Mouse (Mus musculus) spleen, postnatal 36 days (tissue): ENCODE measurements around the gene Tspan5.

ENCODE experiments used
- DNase-seq, 2 experiments: peaks; one replicate each; pipeline ENCODE4 v3.0.0; 2022; ENCODE audit warnings: low spot score in 2 of 2, mixed read lengths in 1 of 2

Tspan5 gene

DNA sequence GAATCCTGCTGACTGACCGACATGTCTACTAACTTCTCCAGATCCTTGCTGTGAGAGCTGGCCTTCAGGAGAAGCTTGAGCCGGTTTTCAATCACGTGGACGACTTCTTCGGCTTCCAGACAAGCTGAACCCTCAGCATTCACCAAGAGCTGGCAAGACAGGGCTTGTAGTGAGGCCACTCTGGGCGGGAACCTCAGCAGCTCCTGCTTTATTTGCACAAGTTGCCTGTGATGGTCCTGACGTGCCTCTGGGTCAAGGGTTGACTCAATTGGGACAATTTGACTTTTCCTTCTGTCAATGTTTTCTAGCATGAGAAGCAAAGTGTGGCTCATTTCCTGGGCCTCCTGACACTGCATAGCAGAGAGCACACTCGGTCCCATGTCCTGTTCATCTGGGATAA, 194.8 kb downstream of the Tspan5 start:
- no peak for DNase-seq

DNA sequence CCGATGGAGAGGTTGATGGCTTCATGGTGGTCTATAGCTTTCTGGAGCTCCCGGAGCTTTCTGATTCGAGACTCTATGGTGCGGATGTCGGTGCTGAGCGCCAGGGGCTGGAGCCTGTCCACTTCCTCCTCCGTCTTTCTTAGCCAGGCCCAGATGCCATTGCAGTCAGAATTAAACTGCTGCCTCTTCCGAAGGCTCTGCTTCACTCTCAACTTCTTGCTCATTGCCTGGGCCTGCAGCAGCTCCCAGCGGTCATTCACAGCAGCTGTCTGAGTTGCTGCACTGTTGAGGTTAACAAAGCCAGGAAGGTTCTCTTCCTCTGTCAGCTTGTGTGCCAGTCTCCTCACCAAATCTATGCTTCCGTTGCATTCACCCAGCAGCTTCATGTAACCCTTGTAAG, 195.2 kb downstream of the Tspan5 start:
- no peak for DNase-seq

DNA sequence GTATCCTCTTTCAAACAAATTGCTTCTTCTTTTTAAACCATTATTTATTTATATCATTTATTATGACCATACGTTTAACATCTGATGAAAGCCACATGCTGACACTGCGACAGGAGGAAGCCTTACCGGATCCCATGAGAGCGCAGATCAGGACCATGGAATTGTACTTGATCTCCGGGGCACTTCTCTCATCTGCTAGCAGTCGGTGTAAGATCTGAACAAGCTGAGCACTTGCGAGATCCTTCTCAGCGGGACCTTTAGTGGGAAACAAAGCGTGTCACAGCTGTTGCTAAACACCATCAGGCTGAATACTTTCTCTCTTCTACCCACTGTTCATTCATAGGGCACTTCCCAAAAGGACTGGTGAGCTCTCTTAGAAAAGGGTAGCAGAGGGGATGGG, 199.6 kb downstream of the Tspan5 start:
- DNase-seq = no peak

DNA sequence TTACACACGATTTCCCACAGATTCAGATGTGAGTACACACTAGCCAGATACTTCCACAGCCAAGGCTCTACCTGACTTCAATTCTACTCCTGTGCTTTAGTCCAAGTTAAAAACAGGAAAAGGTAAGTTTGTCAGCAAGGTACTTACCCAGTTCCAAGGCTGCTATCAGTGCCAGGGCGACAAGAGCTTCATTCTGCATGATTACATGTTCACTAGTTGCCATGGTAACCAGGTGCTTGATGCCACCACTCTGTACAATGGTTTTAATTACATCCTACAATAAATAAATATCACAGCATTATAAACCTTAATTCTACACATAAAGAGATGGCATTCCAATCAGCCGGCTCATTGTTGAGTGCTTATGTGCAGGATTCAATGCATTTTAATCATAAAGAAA, 203.5 kb downstream of the Tspan5 start:
- no peak for DNase-seq

DNA sequence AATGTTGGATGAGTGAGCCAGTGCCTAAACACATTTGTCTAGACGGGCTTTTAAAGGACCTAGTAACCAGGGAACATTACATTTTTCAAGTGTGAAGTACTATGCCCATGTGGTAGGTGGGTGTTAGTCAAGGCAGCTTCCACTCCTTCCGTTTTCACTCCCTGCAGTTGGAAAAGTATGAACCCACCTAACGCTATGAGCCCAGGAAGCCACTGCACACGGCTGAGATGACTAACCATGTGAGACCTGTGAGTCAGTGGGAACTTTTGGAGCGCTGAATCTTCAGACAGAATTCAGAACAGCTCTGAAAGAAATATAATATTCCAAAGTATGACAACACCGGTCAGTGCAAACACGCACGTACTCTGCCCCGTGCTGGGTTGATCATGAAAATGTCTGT, 207.1 kb downstream of the Tspan5 start:
- no peak for DNase-seq

DNA sequence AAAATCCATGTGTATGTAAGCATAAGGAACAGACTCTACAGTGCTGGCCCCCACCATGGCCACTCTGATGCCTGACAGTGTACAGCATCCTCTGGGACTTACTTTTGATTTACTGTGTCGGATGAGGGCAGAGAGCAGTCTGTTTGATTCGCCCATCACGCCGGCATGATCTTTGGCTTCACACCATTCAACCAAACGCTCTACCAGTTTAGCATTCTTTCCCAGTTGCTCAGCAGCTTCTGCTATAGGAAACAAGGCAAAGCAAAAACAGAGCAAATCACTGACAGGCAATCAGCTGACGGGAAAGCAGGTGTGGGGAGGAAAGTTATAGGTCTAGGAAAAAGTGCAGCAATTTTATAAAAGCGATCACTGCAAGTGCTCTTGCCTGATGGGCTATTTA, 213.2 kb downstream of the Tspan5 start:
- DNase-seq = no peak
